Mouse (Mus musculus) kidney, postnatal 0 days (tissue): ENCODE data around the gene AF067061. TPM values are rescaled to one million over a fixed set of nuclear protein-coding genes. Genes with fewer than 3 reads are reported as not detected.
"Not testable (repeated sequence)": the region's sequence is repeated elsewhere in the genome, so short reads cannot be mapped to it uniquely, and the experiment has no call there.

Source experiments
- ATAC-seq: fragments of 200-750 bp; cut with Nextera tagmentation; replicated peaks from 2 replicates; pipeline ENCODE4 v1.8.0; 2017; ENCODE audit warnings: low read depth, moderate number of reproducible peaks, moderate TSS enrichment, moderate library complexity; ENCODE audit not compliant: low FRiP score
- DNase-seq: peaks from one replicate; pipeline ENCODE4 v3.0.0-alpha.2; 2016; ENCODE audit warnings: low spot score
- H3K27ac ChIP-seq: fragments of 300-500 bp; sonication (generic); 2 replicates; pipeline ENCODE4 v1.5.1; 2014; ENCODE audit warnings: mild to moderate bottlenecking
- H3K27me3 ChIP-seq: fragments of 300-500 bp; sonication (generic); 2 replicates; pipeline ENCODE4 v1.6.1; 2014; ENCODE audit warnings: low read length, mixed read lengths; ENCODE audit not compliant: insufficient read depth
- H3K36me3 ChIP-seq: fragments of 300-500 bp; sonication (generic); 2 replicates; pipeline ENCODE4 v1.6.1; 2014; ENCODE audit warnings: low read length, mixed read lengths; ENCODE audit not compliant: insufficient read depth
- H3K4me1 ChIP-seq: fragments of 300-500 bp; sonication (generic); replicated peaks from 2 replicates; pipeline ENCODE4 v1.6.1; 2014; ENCODE audit warnings: antibody characterized with exemption, low read length, mixed read lengths; ENCODE audit not compliant: insufficient read depth
- H3K4me2 ChIP-seq: fragments of 300-500 bp; sonication (generic); 2 replicates; pipeline ENCODE4 v1.6.1; 2014; ENCODE audit warnings: mild to moderate bottlenecking, low read length, moderate library complexity, mixed read lengths
- H3K4me3 ChIP-seq: fragments of 300-500 bp; sonication (generic); replicated peaks from 2 replicates; pipeline ENCODE4 v1.5.1; 2014; ENCODE audit warnings: low read depth, low read length
- H3K9ac ChIP-seq: fragments of 300-500 bp; sonication (generic); 2 replicates; pipeline ENCODE4 v1.6.1; 2014; ENCODE audit warnings: low read depth, low read length
- H3K9me3 ChIP-seq: fragments of 300-500 bp; sonication (generic); replicated peaks from 2 replicates; pipeline ENCODE4 v1.6.1; 2016; ENCODE audit warnings: low read length, inconsistent platforms, mixed read lengths
- WGBS: fragments of 180-500 bp; shearing (Covaris S2); extraction: QIAGEN DNeasy Blood & Tissue Kit; methylation state at CpG from one replicate; pipeline ENCODE4 v1.1.7; 2014; 5-methylcytosine and 5-hydroxymethylcytosine counted together
- polyA plus RNA-seq: library from polyadenylated mRNA; unstranded; fragments of >200 nt; fragmentation: Nextera tagmentation; extraction: Ambion mirVana; gene quantifications from 2 replicates; pipeline ENCODE4 v1.2.1, GENCODE M21; 2015

The AF067061 gene
- polyA plus RNA-seq = not detected in 2 replicates

DNA sequence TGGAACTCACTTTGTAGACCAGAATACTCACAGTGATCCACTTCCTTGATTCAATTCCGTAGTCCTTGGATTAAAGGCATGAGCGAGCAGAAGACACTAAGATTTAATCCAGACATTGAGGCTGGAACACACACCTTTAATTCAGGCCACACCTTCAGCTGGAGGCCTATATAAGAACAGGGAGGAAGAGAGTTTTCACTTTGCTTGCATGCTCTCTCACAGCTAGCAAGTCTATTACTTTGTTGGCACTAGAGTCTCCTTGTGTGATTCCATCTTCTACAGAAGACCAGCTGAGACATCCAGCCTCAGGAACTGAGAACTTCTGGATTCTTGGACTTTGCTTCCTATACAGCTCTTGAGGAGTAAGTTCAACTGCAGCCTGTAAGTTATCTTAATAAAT lies at the start of gene AF067061:
TSS of gene AF067061 (plus strand) at position 245 of the 400 bp plus-strand sequence.
- H3K4me3 ChIP-seq, DNase-seq, H3K27me3 ChIP-seq, ATAC-seq, H3K9ac ChIP-seq, H3K27ac ChIP-seq, H3K4me1 ChIP-seq, H3K36me3 ChIP-seq, H3K4me2 ChIP-seq, H3K9me3 ChIP-seq: not testable (repeated sequence)
- 70% methylated on average over 2 of the region's 2 CpGs for WGBS

DNA sequence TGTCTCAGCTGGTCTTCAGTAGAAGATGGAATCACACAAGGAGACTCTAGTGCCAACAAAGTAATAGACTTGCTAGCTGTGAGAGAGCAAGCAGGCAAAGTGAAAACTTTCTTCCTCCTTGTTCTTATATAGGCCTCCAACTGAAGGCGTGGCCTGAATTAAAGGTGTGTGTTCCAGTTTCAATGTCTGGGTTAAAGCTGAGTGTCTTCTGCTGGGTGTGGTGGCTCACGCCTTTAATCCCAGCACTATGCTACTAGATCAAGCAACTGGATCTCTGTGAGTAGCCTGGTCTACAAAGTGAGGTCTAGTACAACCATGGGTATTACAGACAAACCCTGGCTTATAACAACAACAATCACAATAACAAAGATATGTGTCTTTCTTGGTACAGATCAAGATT lies 47.1 kb upstream of the AF067061 start, which contains the start of gene Gm21762:
TSS of gene Gm21762 (minus strand) at position 101 of the 400 bp plus-strand sequence.
- not testable (repeated sequence) for H3K4me1 ChIP-seq, H3K9ac ChIP-seq, H3K4me2 ChIP-seq, H3K27ac ChIP-seq, ATAC-seq, H3K36me3 ChIP-seq, H3K4me3 ChIP-seq, DNase-seq, H3K27me3 ChIP-seq, H3K9me3 ChIP-seq
- no CpG with 5 or more reads among the region's 2 CpGs for WGBS

DNA sequence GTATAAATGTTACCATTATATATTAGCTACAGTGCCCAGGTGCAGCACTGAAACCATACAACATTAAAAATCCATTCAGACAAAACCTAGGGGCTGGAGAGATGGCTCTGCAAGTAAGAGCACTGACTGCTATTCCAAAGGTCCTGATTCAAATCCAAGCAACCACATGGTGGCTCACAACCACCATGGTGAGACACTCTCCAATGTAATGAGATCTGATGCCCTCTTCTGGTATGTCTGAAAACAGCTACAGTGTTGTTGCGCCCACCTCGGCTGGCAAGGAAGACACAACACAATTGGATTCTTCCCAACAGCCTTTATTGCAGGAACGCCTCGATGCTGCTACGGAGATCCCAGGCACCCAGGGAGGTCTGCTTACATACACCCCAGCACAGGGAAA lies 42.0 kb upstream of the AF067061 start:
- H3K4me1 ChIP-seq, H3K27ac ChIP-seq, H3K36me3 ChIP-seq, H3K9ac ChIP-seq, H3K27me3 ChIP-seq, H3K4me3 ChIP-seq, DNase-seq, H3K4me2 ChIP-seq, H3K9me3 ChIP-seq, ATAC-seq: not testable (repeated sequence)
- WGBS = 86% methylated on average over 5 of the region's 5 CpGs

DNA sequence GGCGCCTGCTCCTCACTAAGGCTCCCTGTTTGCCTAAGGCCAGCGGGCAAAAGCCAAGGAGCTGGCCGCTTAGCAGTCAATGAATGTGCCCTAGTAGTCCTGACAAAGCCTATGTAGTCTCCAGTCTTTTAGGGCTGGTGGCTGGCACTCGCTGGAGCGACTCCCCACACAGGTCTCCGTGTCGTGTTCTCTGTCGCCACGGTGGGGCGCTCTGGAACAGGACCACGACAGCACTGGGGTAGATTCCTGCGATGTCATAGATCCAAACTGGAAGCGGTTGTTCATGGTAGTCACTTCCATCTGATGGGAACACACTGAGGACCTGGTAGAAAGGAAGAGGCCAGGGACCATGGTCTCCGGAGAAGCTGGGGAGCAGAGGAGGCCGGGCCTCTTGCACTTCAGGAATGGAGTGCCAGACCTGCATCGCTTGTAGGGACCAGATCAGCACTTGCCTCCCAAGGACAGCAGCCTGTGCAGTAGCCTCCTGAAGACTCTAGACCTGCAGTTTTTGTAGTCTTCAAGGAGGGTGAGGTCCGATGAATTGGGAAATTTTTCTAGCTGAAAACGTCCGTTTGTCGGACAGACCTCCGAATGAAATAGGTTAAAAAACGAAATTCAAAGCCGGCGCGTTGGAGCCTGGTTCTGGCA lies 39.8 kb upstream of the AF067061 start:
- H3K9me3 ChIP-seq, H3K27me3 ChIP-seq, H3K36me3 ChIP-seq, DNase-seq, H3K9ac ChIP-seq, H3K4me3 ChIP-seq, ATAC-seq, H3K4me2 ChIP-seq, H3K4me1 ChIP-seq, H3K27ac ChIP-seq: not testable (repeated sequence)
- 94% methylated on average over 16 of the region's 25 CpGs for WGBS

DNA sequence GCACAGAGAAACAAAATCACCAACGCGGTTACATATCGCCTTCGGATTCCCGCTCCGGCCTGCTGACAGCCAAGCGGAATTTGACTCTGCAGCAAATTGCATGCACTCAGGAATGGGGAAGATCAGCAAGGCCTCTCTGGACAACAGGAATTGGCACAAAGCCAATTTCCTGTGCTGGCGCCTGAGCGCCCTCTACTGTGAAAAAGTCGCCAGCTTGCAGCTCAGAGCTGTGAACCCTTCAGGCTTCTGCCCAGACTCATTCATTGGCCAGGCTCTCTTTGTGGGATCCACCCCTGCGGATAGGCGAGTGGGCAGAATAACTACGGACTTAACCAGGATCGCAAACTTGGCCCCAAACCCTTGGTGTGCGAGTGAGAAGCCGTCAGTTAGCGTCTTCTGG lies 31.1 kb upstream of the AF067061 start:
- not testable (repeated sequence) for DNase-seq, H3K4me2 ChIP-seq, H3K9ac ChIP-seq, H3K27me3 ChIP-seq, ATAC-seq, H3K4me3 ChIP-seq, H3K36me3 ChIP-seq, H3K9me3 ChIP-seq, H3K27ac ChIP-seq, H3K4me1 ChIP-seq
- 96% methylated on average over 16 of the region's 17 CpGs for WGBS

DNA sequence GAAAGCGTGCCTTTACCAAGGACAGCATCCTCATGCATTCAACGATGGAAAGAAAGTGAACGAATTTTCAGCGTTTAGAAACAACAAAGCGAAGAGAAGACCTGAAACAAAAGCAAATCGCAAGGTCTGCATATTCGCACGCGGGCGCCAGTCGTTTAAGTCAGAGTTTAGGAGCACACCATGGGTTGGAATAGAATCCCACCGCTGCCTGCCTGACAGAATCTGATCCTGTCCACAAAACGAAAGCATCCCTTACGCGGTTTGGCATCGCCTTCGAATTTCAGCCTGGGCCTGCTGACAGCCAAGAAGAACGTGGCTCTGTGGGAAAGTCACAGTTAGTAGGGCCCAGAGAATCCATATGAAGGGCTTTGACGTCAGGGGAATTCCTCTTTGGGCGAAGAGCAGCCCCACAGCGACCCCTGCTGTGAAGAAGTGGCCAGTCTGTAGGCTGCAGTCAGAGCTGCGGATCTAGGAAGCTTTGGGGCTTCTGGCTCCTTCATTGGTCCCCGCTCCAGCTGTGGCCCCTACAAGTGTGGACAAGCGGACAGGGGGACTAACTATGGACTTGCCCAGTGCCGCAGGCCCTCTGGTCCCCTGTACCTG lies 30.4 kb upstream of the AF067061 start:
- DNase-seq, H3K4me1 ChIP-seq, H3K9me3 ChIP-seq, H3K36me3 ChIP-seq, ATAC-seq, H3K4me2 ChIP-seq, H3K4me3 ChIP-seq, H3K9ac ChIP-seq, H3K27ac ChIP-seq, H3K27me3 ChIP-seq: not testable (repeated sequence)
- 75% methylated on average over 13 of the region's 25 CpGs for WGBS

DNA sequence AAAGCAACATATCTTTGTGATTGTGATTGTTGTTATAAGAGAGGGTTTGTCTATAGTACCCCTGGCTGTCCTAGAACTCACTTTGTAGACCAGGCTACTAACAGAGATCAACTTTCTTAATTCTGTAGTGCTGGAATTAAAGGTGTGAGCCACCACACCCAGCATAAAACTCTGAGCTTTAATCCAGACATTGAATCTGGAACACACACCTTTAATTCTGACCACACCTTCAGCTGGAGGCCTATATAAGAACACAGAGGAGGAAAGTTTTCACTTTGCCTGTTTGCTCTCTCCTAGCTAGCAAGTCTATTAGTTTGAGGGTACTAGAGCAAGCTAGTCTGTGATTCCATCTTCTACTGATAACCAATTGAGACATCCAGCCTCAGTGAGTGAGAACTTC lies 24.1 kb upstream of the AF067061 start, which contains the start of gene Gm21731:
TSS of gene Gm21731 (plus strand) at position 301 of the 400 bp plus-strand sequence.
- ATAC-seq, H3K4me2 ChIP-seq, H3K36me3 ChIP-seq, H3K27me3 ChIP-seq, H3K27ac ChIP-seq, H3K9me3 ChIP-seq, H3K9ac ChIP-seq, H3K4me1 ChIP-seq, H3K4me3 ChIP-seq, DNase-seq: not testable (repeated sequence)

DNA sequence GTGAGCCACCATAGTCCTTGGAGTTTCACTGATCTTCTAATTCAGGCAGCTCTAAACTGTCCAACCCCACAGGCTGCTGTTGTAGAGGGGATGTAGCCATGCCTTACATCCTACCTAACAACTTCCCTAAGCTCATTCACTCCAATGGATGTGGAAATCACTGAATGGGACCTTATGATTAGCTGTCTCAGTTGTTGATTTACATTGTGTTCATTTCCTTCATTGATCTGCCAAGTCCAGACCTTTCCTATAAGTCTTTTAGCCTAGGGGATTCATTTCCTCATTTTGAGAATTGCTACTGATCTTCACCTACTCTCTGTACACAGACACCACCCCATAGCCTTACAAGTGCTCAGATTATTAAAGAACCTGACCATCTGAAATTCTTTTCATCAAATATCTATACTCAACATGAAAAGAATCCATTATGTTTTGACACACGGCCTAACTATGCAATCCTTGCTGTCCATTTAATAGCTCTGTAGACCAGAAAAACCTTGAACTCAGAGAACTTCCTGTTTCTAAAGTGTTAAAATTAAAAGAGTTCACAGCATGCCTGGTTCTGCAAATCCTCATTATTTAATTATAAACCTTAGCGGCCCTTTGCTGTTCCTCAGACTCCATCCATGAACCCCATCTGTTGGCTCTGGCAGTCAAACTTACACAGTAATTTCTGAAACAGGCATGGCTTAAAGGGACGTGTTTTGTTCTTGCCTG lies 11.5 kb upstream of the AF067061 start:
- H3K36me3 ChIP-seq, H3K9me3 ChIP-seq, H3K4me3 ChIP-seq, H3K27ac ChIP-seq, H3K27me3 ChIP-seq, H3K9ac ChIP-seq, H3K4me2 ChIP-seq, H3K4me1 ChIP-seq, ATAC-seq, DNase-seq: not testable (repeated sequence)
- 85% methylated on average over 2 of the region's 3 CpGs for WGBS

DNA sequence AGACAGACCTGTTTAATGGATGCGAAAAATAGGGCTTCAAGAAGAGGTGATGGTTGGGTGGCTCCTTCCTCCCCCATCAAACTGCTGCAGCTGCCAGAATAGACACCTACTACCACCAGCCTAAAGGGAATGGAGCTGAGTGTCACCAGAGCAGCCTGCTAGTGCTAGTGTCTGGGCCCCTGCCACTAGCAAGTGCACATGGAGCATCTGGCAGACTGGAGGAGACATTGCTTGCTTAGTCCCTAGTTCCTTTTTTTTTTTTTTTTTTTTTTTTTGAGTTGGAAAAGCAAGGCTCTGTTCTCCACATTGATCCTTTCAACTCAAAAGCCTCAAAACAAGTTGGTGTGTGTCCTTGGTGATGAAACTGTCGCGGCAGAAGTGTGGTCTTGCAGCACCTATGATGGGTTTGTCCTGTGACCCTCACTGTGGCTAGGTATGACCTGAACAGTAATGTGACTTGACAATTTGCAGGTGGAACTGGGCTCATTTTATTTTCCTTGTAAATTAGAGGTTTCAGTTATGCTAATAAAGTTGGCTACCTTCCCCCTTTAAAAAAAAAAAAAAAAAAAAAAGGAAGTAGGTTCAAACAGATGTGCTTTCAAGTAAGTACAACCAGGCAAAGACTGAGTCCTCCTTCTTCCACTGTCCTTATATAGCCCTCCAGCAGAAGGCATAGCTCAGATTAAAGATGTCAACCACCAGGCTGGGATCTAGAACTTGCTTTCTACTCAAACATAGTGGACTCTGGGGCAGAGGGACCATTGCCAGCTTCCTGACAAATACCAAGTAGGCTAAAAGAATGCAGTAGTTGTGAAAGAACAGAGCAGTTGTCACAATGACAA lies 3.9 kb upstream of the AF067061 start:
- ATAC-seq, H3K4me3 ChIP-seq, H3K4me1 ChIP-seq, H3K36me3 ChIP-seq, H3K4me2 ChIP-seq, H3K9me3 ChIP-seq, DNase-seq, H3K27ac ChIP-seq, H3K27me3 ChIP-seq, H3K9ac ChIP-seq: not testable (repeated sequence)
- WGBS = 91% methylated on average over 3 of the region's 3 CpGs
